Mouse (Mus musculus) kidney, adult 2 months (tissue): ENCODE results near the gene Olfr572.

Experiments used
- CTCF ChIP-seq: fragments of 200-500 bp; conservative IDR thresholded peaks from 2 replicates; pipeline ENCODE4 v1.5.1; 2011; ENCODE audit warnings: low read depth, mild to moderate bottlenecking, control low read depth, low read length, moderate library complexity, mixed read lengths; ENCODE audit not compliant: insufficient read depth, insufficient read length
- POLR2A ChIP-seq: fragments of 200-500 bp; IDR thresholded peaks from one replicate; pipeline ENCODE4 v1.6.1; 2011; ENCODE audit warnings: low read depth, low read length, control low read depth

GRCm38 (mm10) chr7:102915261-102915660 is 8.9 kb upstream of the Olfr572 start:
- TF ChIP-seq CTCF (no peak), POLR2A (no peak)
